Mouse (Mus musculus) hindbrain, embryonic 13.5 days (tissue): ENCODE results near the gene Chchd4. TPM values are rescaled to one million over a fixed set of nuclear protein-coding genes. Genes with fewer than 3 reads are reported as not detected.
"Not testable (repeated sequence)": the region's sequence is repeated elsewhere in the genome, so short reads cannot be mapped to it uniquely, and the experiment has no call there.

Source experiments
- ATAC-seq: fragments of 200-750 bp; cut with Nextera tagmentation; 2 replicates; pipeline ENCODE4 v1.8.0; 2017; ENCODE audit warnings: moderate TSS enrichment; ENCODE audit not compliant: low FRiP score
- H3K27ac ChIP-seq: fragments of 300-500 bp; sonication (generic); 2 replicates; pipeline ENCODE4 v1.5.1; 2015; ENCODE audit warnings: inconsistent platforms, mild to moderate bottlenecking, moderate library complexity
- H3K27me3 ChIP-seq: fragments of 300-500 bp; sonication (generic); 2 replicates; pipeline ENCODE4 v1.6.1; 2015; ENCODE audit warnings: mild to moderate bottlenecking, inconsistent platforms
- H3K36me3 ChIP-seq: fragments of 300-500 bp; sonication (generic); 2 replicates; pipeline ENCODE4 v1.6.1; 2015; ENCODE audit warnings: mild to moderate bottlenecking, inconsistent platforms
- H3K4me1 ChIP-seq: fragments of 300-500 bp; sonication (generic); replicated peaks from 2 replicates; pipeline ENCODE4 v1.6.1; 2015; ENCODE audit warnings: inconsistent platforms
- H3K4me2 ChIP-seq: fragments of 300-500 bp; sonication (generic); 2 replicates; pipeline ENCODE4 v1.6.1; 2015; ENCODE audit warnings: inconsistent platforms, mild to moderate bottlenecking, moderate library complexity
- H3K4me3 ChIP-seq: fragments of 300-500 bp; sonication (generic); 2 replicates; pipeline ENCODE4 v1.5.1; 2015; ENCODE audit warnings: mild to moderate bottlenecking, inconsistent platforms
- H3K9ac ChIP-seq: fragments of 300-500 bp; sonication (generic); 2 replicates; pipeline ENCODE4 v1.6.1; 2015; ENCODE audit warnings: mild to moderate bottlenecking, inconsistent platforms
- H3K9me3 ChIP-seq: fragments of 300-500 bp; sonication (generic); 2 replicates; pipeline ENCODE4 v1.6.1; 2016; ENCODE audit warnings: inconsistent platforms
- WGBS: fragments of 180-500 bp; shearing (Covaris S2); methylation state at CpG from one replicate; pipeline ENCODE4 v1.1.7; 2015; 5-methylcytosine and 5-hydroxymethylcytosine counted together
- polyA plus RNA-seq: library from polyadenylated mRNA; unstranded; fragments of >200 nt; fragmentation: Nextera tagmentation; extraction: Ambion mirVana; gene quantifications from 2 replicates; pipeline ENCODE4 v1.2.1, GENCODE M21; 2015

Chchd4 gene
- polyA plus RNA-seq, 1 experiment from 2014 or later: 29.9 TPM

- no peak overlapping the region for H3K9ac ChIP-seq
- no peaks in the 10 kb centered on the region for H3K9me3 ChIP-seq
- peaks cover 96% of the 10 kb centered on the region for H3K36me3 ChIP-seq
- H3K27me3 ChIP-seq: no peaks in the 10 kb centered on the region
- no peak overlapping the region for H3K27ac ChIP-seq
- H3K4me3 ChIP-seq: no peak overlapping the region
- no peaks in the 10 kb centered on the region for H3K4me1 ChIP-seq
- no peak for ATAC-seq
- no peak overlapping the region for H3K4me2 ChIP-seq
- 85% methylated on average over 8 of the region's 8 CpGs for WGBS
These were observed 21.2 kb upstream of the Chchd4 start for GRCm38 (mm10) chr6:91494526-91494925.

GRCm38 (mm10) chr6:91493053-91493452, 19.7 kb upstream of the Chchd4 start:
- Histone ChIP-seq H3K4me3 (no peak overlapping the region), H3K36me3 (peaks cover 94% of the 10 kb centered on the region), H3K9ac (no peak overlapping the region), H3K4me2 (no peak overlapping the region), H3K27me3 (no peaks in the 10 kb centered on the region), H3K9me3 (no peaks in the 10 kb centered on the region), H3K4me1 (no peaks in the 10 kb centered on the region), H3K27ac (no peak overlapping the region)
- ATAC-seq: no peak
- 90% methylated on average over 10 of the region's 10 CpGs for WGBS

- no peaks in the 10 kb centered on the region for H3K9me3 ChIP-seq
- 77% methylated on average over 6 of the region's 6 CpGs for WGBS
- ATAC-seq: no peak
- peaks cover 94% of the 10 kb centered on the region for H3K36me3 ChIP-seq
- H3K27ac ChIP-seq: no peak overlapping the region
- no peak overlapping the region for H3K4me3 ChIP-seq
- no peak overlapping the region for H3K9ac ChIP-seq
- H3K4me2 ChIP-seq: no peak overlapping the region
- H3K4me1 ChIP-seq: no peaks in the 10 kb centered on the region
- H3K27me3 ChIP-seq: no peaks in the 10 kb centered on the region
These were observed 17.7 kb upstream of the Chchd4 start for GRCm38 (mm10) chr6:91491004-91491403.

GRCm38 (mm10) chr6:91489872-91490271, 16.5 kb upstream of the Chchd4 start:
- H3K9me3 ChIP-seq: no peaks in the 10 kb centered on the region
- no peak for ATAC-seq
- H3K36me3 ChIP-seq: peaks cover 94% of the 10 kb centered on the region
- no peak overlapping the region for H3K9ac ChIP-seq
- WGBS: 86% methylated on average over 10 of the region's 10 CpGs
- no peak overlapping the region for H3K4me3 ChIP-seq
- no peaks in the 10 kb centered on the region for H3K4me1 ChIP-seq
- H3K27ac ChIP-seq: no peak overlapping the region
- no peak overlapping the region for H3K4me2 ChIP-seq
- no peaks in the 10 kb centered on the region for H3K27me3 ChIP-seq

GRCm38 (mm10) chr6:91488496-91489212, 15.3 kb upstream of the Chchd4 start:
- no peak for ATAC-seq
- H3K9ac ChIP-seq: no peak overlapping the region
- no peaks in the 10 kb centered on the region for H3K27me3 ChIP-seq
- H3K36me3 ChIP-seq: peaks cover 98% of the 10 kb centered on the region
- H3K4me2 ChIP-seq: no peak overlapping the region
- no peak overlapping the region for H3K4me3 ChIP-seq
- no peaks in the 10 kb centered on the region for H3K4me1 ChIP-seq
- no peaks in the 10 kb centered on the region for H3K9me3 ChIP-seq
- H3K27ac ChIP-seq: no peak overlapping the region
- WGBS: 89% methylated on average over 9 of the region's 9 CpGs

- no peak for ATAC-seq
These were observed 13.5 kb upstream of the Chchd4 start for GRCm38 (mm10) chr6:91486736-91487453.

GRCm38 (mm10) chr6:91483371-91483770, 10.0 kb upstream of the Chchd4 start:
- 89% methylated on average over 2 of the region's 2 CpGs for WGBS
- H3K36me3 ChIP-seq: peaks cover 100% of the 10 kb centered on the region
- no peaks in the 10 kb centered on the region for H3K9me3 ChIP-seq
- H3K27me3 ChIP-seq: no peaks in the 10 kb centered on the region
- H3K4me3 ChIP-seq: no peak overlapping the region
- ATAC-seq: no peak
- no peak overlapping the region for H3K4me2 ChIP-seq
- H3K9ac ChIP-seq: no peak overlapping the region
- H3K27ac ChIP-seq: no peak overlapping the region
- no peaks in the 10 kb centered on the region for H3K4me1 ChIP-seq

More at GRCm38 (mm10) chr6:91486736-91487453, 13.5 kb upstream of the Chchd4 start:
- Histone ChIP-seq H3K9me3 (no peaks in the 10 kb centered on the region), H3K9ac (no peak overlapping the region), H3K4me3 (no peak overlapping the region), H3K27ac (no peak overlapping the region), H3K4me1 (no peaks in the 10 kb centered on the region), H3K27me3 (no peaks in the 10 kb centered on the region), H3K4me2 (no peak overlapping the region), H3K36me3 (peaks cover 98% of the 10 kb centered on the region)
- 94% methylated on average over 15 of the region's 15 CpGs for WGBS

- H3K36me3 ChIP-seq: peaks cover 53% of the 10 kb centered on the region
- H3K27ac ChIP-seq: no peak overlapping the region
- H3K9me3 ChIP-seq: no peaks in the 10 kb centered on the region
- peak overlapping the region; percentile 43; the same call in 1 of the 2 replicates for H3K9ac ChIP-seq
- H3K4me1 ChIP-seq: peaks cover 35% of the 10 kb centered on the region
- 92% methylated on average over 2 of the region's 2 CpGs for WGBS
- no peak overlapping the region for H3K4me3 ChIP-seq
- ATAC-seq: no peak
- no peaks in the 10 kb centered on the region for H3K27me3 ChIP-seq
- H3K4me2 ChIP-seq: no peak overlapping the region
These were observed 3.2 kb upstream of the Chchd4 start for GRCm38 (mm10) chr6:91476541-91476940.

- H3K9me3 ChIP-seq: no peaks in the 10 kb centered on the region
- 54% methylated on average over 9 of the region's 9 CpGs for WGBS
- peaks cover 34% of the 10 kb centered on the region for H3K36me3 ChIP-seq
- H3K27ac ChIP-seq: no peak overlapping the region
- H3K9ac ChIP-seq: peak overlapping the region; percentile 83
- no peaks in the 10 kb centered on the region for H3K27me3 ChIP-seq
- peak overlapping the region; percentile 81 for H3K4me3 ChIP-seq
- H3K4me2 ChIP-seq: peak overlapping the region; percentile 85
- no peak for ATAC-seq
- H3K4me1 ChIP-seq: peaks cover 36% of the 10 kb centered on the region
These were observed 1.3 kb upstream of the Chchd4 start for GRCm38 (mm10) chr6:91474441-91475190.

- ATAC-seq: peak; percentile 56
- under 1% methylated on average over 27 of the region's 27 CpGs for WGBS
These were observed 577 bp upstream of the Chchd4 start for GRCm38 (mm10) chr6:91473805-91474440.

GRCm38 (mm10) chr6:91472319-91472718, 1.0 kb downstream of the Chchd4 start:
- H3K27me3 ChIP-seq: no peaks in the 10 kb centered on the region
- peak overlapping the region; percentile 73 for H3K4me2 ChIP-seq
- H3K4me1 ChIP-seq: peaks cover 36% of the 10 kb centered on the region
- H3K9ac ChIP-seq: peak overlapping the region; percentile 83
- H3K9me3 ChIP-seq: no peaks in the 10 kb centered on the region
- H3K36me3 ChIP-seq: peaks cover 18% of the 10 kb centered on the region
- H3K4me3 ChIP-seq: peak overlapping the region; percentile 81
- no peak for ATAC-seq
- 31% methylated on average over 6 of the region's 6 CpGs for WGBS
- 0 out of 2 replicates have a peak overlapping the region, but pooled peaks have one; percentile 83 for H3K27ac ChIP-seq

More at GRCm38 (mm10) chr6:91473805-91474440, 577 bp upstream of the Chchd4 start:
- peaks cover 36% of the 10 kb centered on the region for H3K4me1 ChIP-seq
- H3K9me3 ChIP-seq: no peaks in the 10 kb centered on the region
- H3K27me3 ChIP-seq: no peaks in the 10 kb centered on the region
- H3K36me3 ChIP-seq: peaks cover 27% of the 10 kb centered on the region
- H3K4me2 ChIP-seq: peak overlapping the region; percentile 85
- H3K9ac ChIP-seq: peak overlapping the region; percentile 83
- peak overlapping the region; percentile 69 for H3K27ac ChIP-seq
- H3K4me3 ChIP-seq: peak overlapping the region; percentile 81

GRCm38 (mm10) chr6:91471427-91471826, 1.9 kb downstream of the Chchd4 start:
- H3K4me3 ChIP-seq, H3K27ac ChIP-seq, H3K9me3 ChIP-seq, H3K4me2 ChIP-seq, ATAC-seq, H3K27me3 ChIP-seq, H3K9ac ChIP-seq: not testable (repeated sequence)
- H3K36me3 ChIP-seq: peaks cover 19% of the 10 kb centered on the region
- H3K4me1 ChIP-seq: peaks cover 35% of the 10 kb centered on the region
- 94% methylated on average over 3 of the region's 3 CpGs for WGBS
